Mouse (Mus musculus): Measurements from ENCODE around the gene Coa3. TPM values are rescaled to one million over a fixed set of nuclear protein-coding genes. Genes with fewer than 3 reads are reported as not detected.

Coa3 gene
- polyA plus RNA-seq, 1 experiment = 245 TPM

GRCm38 (mm10) chr11:101276319-101277070 lies 2.4 kb downstream of the Coa3 start:
- H3K36me3 ChIP-seq (ENCODE audit: control insufficient read depth, insufficient read depth, low read length) = no peaks in the 10 kb centered on the region
- TF ChIP-seq CTCF (IDR thresholded peaks at IDR 0.05; ENCODE audit: borderline replicate concordance, control insufficient read depth, extremely low read depth, insufficient read depth, low read length, poor library complexity) (no peak), POLR2A (IDR thresholded peaks at IDR 0.05; ENCODE audit: control insufficient read depth, extremely low read depth, insufficient read depth, low read length, poor library complexity) (no peak)
- 90% methylated on average over 27 of the region's 27 CpGs for WGBS
- H3K4me1 ChIP-seq (replicated peaks; ENCODE audit: control insufficient read depth, insufficient read depth, low read length) = peaks cover 15% of the 10 kb centered on the region
- H3K27me3 ChIP-seq (ENCODE audit: control insufficient read depth, insufficient read depth, low read length) = no peaks in the 10 kb centered on the region
- H3K4me3 ChIP-seq (ENCODE audit: control insufficient read depth, insufficient read depth, low read length) = no peak overlapping the region
- H3K27ac ChIP-seq (ENCODE audit: control insufficient read depth, insufficient read depth, low read length) = no peak overlapping the region
- no peak for DNase-seq

DNA sequence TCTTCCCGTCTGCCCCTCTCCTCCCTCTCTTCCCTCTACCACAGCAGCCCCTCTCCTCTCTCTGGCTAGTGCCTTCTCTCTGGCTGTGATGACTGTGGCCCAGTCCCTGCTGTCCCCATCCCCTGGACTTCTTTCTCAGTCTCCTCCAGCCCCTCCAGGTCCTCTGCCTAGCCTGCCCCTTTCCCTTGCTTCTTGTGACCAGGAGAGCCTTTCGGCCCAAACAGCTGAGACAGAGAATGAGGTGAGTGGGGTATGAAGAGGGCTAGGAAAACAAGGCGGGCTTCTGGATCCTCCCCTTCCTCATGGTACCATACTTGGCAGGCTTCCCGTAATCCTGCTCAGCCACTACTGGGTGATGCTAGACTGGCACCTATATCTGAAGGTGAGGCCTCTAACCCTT lies 3.6 kb downstream of the Coa3 start:
- H3K4me1 ChIP-seq (replicated peaks; ENCODE audit: control insufficient read depth, insufficient read depth, low read length) = peaks cover 15% of the 10 kb centered on the region
- no peak for TF ChIP-seq POLR2A (IDR thresholded peaks at IDR 0.05; ENCODE audit: control insufficient read depth, extremely low read depth, insufficient read depth, low read length, poor library complexity)
- TF ChIP-seq CTCF (IDR thresholded peaks at IDR 0.05; ENCODE audit: borderline replicate concordance, control insufficient read depth, extremely low read depth, insufficient read depth, low read length, poor library complexity) = no peak
- no peaks in the 10 kb centered on the region for H3K36me3 ChIP-seq (ENCODE audit: control insufficient read depth, insufficient read depth, low read length)
- no peak overlapping the region for H3K4me3 ChIP-seq (ENCODE audit: control insufficient read depth, insufficient read depth, low read length)
- H3K27me3 ChIP-seq (ENCODE audit: control insufficient read depth, insufficient read depth, low read length) = no peaks in the 10 kb centered on the region
- no peak overlapping the region for H3K27ac ChIP-seq (ENCODE audit: control insufficient read depth, insufficient read depth, low read length)
- no peak for DNase-seq
- WGBS = 92% methylated on average over 4 of the region's 4 CpGs

- no peak overlapping the region for H3K4me3 ChIP-seq (ENCODE audit: control insufficient read depth, insufficient read depth, low read length)
- H3K27ac ChIP-seq (ENCODE audit: control insufficient read depth, insufficient read depth, low read length) = no peak overlapping the region
- 0 out of 2 replicates have a peak, but pooled peaks cover 3% of the 10 kb centered on the region for H3K4me1 ChIP-seq (replicated peaks; ENCODE audit: control insufficient read depth, insufficient read depth, low read length)
- H3K27me3 ChIP-seq (ENCODE audit: control insufficient read depth, insufficient read depth, low read length) = peaks cover 2% of the 10 kb centered on the region; the same call in 1 of the 2 replicates
- WGBS = 84% methylated on average over 3 of the region's 3 CpGs
- TF ChIP-seq CTCF (IDR thresholded peaks at IDR 0.05; ENCODE audit: borderline replicate concordance, control insufficient read depth, extremely low read depth, insufficient read depth, low read length, poor library complexity) (no peak), POLR2A (IDR thresholded peaks at IDR 0.05; ENCODE audit: control insufficient read depth, extremely low read depth, insufficient read depth, low read length, poor library complexity) (no peak)
- no peak for DNase-seq
- H3K36me3 ChIP-seq (ENCODE audit: control insufficient read depth, insufficient read depth, low read length) = no peaks in the 10 kb centered on the region
Measured at GRCm38 (mm10) chr11:101272446-101272845, 6.5 kb downstream of the Coa3 start.

DNA sequence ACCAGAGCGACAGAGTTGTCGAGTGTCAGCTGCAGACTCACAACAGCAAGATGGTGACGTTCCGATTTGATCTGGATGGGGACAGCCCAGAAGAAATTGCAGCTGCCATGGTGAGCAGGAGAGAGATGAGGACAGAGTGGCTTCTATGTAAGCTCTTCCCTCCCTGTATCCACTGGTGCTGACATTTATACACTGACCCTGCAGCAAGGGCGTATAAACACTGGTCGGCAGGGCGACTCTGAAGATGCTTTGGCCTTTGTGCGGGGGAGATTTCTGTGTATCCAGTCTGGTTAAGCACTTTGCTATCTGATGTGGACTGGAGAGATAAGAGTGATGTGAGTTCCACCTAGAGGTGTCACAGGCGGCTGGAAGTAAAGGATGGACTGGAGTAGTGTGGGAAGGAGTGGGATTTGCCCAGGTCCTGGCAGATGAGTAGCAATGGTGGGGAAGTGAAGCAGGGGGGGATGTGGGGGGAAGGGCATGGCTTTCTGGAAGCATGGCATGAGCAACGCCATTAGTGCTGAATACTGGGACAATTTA lies 9.3 kb downstream of the Coa3 start:
- DNase-seq = no peak
- TF ChIP-seq CTCF (IDR thresholded peaks at IDR 0.05; ENCODE audit: borderline replicate concordance, control insufficient read depth, extremely low read depth, insufficient read depth, low read length, poor library complexity) = no peak
- no peak for TF ChIP-seq POLR2A (IDR thresholded peaks at IDR 0.05; ENCODE audit: control insufficient read depth, extremely low read depth, insufficient read depth, low read length, poor library complexity)
- Histone ChIP-seq H3K4me3 (ENCODE audit: control insufficient read depth, insufficient read depth, low read length) (no peak overlapping the region), H3K36me3 (ENCODE audit: control insufficient read depth, insufficient read depth, low read length) (no peaks in the 10 kb centered on the region), H3K27ac (ENCODE audit: control insufficient read depth, insufficient read depth, low read length) (no peak overlapping the region), H3K4me1 (replicated peaks; ENCODE audit: control insufficient read depth, insufficient read depth, low read length) (0 out of 2 replicates have a peak, but pooled peaks cover 3% of the 10 kb centered on the region), H3K27me3 (ENCODE audit: control insufficient read depth, insufficient read depth, low read length) (peaks cover 5% of the 10 kb centered on the region; the same call in 1 of the 2 replicates)
- 61% methylated on average over 10 of the region's 10 CpGs for WGBS

- peaks cover 10% of the 10 kb centered on the region; the same call in 1 of the 2 replicates for H3K4me1 ChIP-seq (replicated peaks; ENCODE audit: control insufficient read depth, insufficient read depth, low read length)
- H3K4me3 ChIP-seq (ENCODE audit: control insufficient read depth, insufficient read depth, low read length) = no peak overlapping the region
- WGBS = 59% methylated on average over 6 of the region's 6 CpGs
- H3K27me3 ChIP-seq (ENCODE audit: control insufficient read depth, insufficient read depth, low read length) = peaks cover 21% of the 10 kb centered on the region
- no peak overlapping the region for H3K27ac ChIP-seq (ENCODE audit: control insufficient read depth, insufficient read depth, low read length)
- TF ChIP-seq CTCF (IDR thresholded peaks at IDR 0.05; ENCODE audit: borderline replicate concordance, control insufficient read depth, extremely low read depth, insufficient read depth, low read length, poor library complexity) = no peak
- no peak for TF ChIP-seq POLR2A (IDR thresholded peaks at IDR 0.05; ENCODE audit: control insufficient read depth, extremely low read depth, insufficient read depth, low read length, poor library complexity)
- H3K36me3 ChIP-seq (ENCODE audit: control insufficient read depth, insufficient read depth, low read length) = no peaks in the 10 kb centered on the region
- no peak for DNase-seq
Measured at GRCm38 (mm10) chr11:101265906-101266305, 13.0 kb downstream of the Coa3 start.

DNA sequence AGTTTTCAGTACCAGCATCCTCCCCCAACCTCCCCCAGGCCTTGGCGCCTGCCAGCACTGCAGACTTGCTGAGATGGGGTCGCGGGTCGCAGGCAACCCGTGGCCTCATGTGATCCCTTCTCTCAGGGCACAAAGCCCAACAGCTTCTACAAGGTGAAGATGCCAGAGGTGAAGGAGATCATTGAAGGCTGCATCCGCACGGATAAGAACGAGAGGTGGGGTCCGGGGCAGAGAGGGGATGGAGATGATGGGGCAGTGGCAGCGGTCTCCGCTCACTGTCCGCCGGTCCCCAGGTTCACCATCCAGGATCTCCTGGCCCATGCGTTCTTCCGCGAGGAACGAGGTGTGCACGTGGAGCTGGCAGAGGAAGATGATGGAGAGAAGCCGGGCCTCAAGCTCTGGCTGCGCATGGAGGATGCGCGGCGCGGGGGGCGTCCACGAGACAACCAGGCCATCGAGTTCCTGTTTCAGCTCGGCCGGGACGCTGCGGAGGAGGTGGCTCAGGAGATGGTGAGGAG lies 13.9 kb downstream of the Coa3 start:
- Histone ChIP-seq H3K27me3 (ENCODE audit: control insufficient read depth, insufficient read depth, low read length) (peaks cover 27% of the 10 kb centered on the region), H3K36me3 (ENCODE audit: control insufficient read depth, insufficient read depth, low read length) (no peaks in the 10 kb centered on the region), H3K27ac (ENCODE audit: control insufficient read depth, insufficient read depth, low read length) (no peak overlapping the region), H3K4me1 (replicated peaks; ENCODE audit: control insufficient read depth, insufficient read depth, low read length) (peaks cover 18% of the 10 kb centered on the region), H3K4me3 (ENCODE audit: control insufficient read depth, insufficient read depth, low read length) (no peak overlapping the region)
- WGBS = 15% methylated on average over 31 of the region's 31 CpGs
- TF ChIP-seq CTCF (IDR thresholded peaks at IDR 0.05; ENCODE audit: borderline replicate concordance, control insufficient read depth, extremely low read depth, insufficient read depth, low read length, poor library complexity) = no peak
- TF ChIP-seq POLR2A (IDR thresholded peaks at IDR 0.05; ENCODE audit: control insufficient read depth, extremely low read depth, insufficient read depth, low read length, poor library complexity) = no peak
- DNase-seq = no peak

Measured in thymus, adult 2 months (tissue).